Mouse (Mus musculus): ENCODE measurements around the gene Galnt14. TPM values are rescaled to one million over a fixed set of nuclear protein-coding genes. Genes with fewer than 3 reads are reported as not detected.
A peak's percentile ranks its signal among the peaks of the same experiment; 100 is the strongest.

The Galnt14 gene
- total RNA-seq, 1 experiment from 2014 or later = not detected

DNA sequence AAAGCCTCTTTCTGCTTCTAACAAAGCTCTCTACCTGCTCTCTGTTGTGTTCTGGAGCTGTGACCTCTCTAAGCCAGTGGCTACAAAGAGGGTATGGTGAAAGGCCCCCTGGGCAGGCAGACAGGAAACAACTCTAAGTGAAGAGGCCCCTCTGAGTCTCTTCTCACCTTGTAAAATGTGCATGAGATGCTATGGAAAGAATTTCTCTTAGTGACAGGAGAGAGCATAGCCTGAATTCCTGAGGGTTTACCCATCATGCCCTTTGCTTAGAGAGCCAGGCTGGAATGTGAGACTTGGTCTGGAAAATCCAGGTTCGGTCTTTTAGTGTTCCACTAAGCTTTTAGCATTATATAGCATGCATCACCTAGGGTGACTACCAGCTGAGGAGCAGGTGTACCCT lies 136.1 kb downstream of the Galnt14 start:
- no peak for ATAC-seq (replicated peaks; ENCODE audit: low read depth, poor library complexity, severe bottlenecking)

- ATAC-seq (replicated peaks; ENCODE audit: low read depth, poor library complexity, severe bottlenecking) = peak; percentile 66
Measured at GRCm38 (mm10) chr17:73572881-73573280, 137.4 kb downstream of the Galnt14 start.

DNA sequence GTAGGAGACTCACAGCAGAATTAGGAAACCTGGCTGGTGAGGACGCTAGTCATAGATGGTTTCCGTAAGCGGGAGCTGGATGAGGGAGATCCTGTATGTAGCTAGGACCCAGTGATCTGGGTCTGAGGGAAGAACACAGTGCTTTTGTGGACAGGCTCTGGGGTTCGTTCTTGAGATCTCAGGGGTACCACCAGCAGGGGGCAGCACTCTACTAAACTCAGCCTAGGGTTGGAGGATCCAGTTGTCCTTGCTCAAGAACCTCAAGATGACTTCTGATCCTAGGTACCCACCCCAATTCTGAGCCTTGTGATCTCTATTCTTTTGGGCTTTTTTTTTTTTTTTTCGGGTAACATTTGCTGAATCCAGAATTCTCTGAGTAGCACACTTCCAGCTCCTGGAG lies 137.8 kb downstream of the Galnt14 start:
- ATAC-seq (replicated peaks; ENCODE audit: low read depth, poor library complexity, severe bottlenecking) = peak; percentile 83

GRCm38 (mm10) chr17:73571961-73572360 lies 138.3 kb downstream of the Galnt14 start:
- no peak for ATAC-seq (replicated peaks; ENCODE audit: low read depth, poor library complexity, severe bottlenecking)

DNA sequence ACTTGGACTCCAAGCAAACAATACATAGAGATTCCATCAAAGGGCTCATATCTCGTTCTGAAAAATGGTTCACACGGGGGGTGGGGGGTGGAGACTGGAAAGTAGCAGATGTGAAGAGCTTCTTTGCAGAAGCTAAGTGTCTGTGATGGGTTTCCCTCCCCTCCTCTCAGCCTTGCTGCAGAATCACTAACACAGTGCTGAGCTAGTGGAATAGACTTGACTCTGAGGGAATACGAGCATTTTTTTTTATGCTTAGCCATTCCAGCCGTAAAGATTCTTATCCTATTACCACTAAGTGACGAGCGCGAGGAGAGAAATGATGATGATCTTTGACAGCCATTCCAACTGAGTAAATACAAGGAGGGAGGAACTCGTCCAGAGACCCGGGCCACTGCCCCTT lies 142.0 kb downstream of the Galnt14 start:
- ATAC-seq (replicated peaks; ENCODE audit: low read depth, poor library complexity, severe bottlenecking) = no peak

GRCm38 (mm10) chr17:73561149-73561548 lies 149.1 kb downstream of the Galnt14 start:
- ATAC-seq (replicated peaks; ENCODE audit: low read depth, poor library complexity, severe bottlenecking) = no peak

DNA sequence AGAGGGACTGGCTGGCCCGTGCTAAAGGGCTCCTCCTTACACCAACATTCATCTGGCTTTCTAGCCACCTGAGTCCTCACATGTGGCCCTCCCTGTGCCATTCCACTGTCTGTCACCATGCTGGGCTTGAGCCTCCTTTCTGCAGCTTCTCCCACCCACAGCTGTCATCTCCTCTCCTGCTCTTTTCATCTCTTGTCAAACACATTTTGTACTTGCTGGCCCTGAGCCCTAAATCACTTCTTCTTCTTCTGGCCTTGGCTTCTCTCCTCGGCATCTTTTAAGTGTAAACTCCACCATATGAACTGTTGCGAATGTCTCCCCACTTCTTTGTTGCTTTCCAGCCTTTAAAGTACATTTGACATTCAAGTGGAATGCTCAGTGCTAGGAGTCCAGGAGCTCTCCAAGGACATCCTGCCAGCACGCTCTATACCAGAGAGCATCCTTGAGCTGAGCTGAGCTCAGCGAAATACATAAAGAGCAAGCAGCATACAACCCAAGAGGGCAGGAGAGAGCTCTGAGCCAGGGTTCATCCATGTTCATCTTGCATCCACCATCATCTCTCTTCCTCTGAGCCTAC lies 150.0 kb downstream of the Galnt14 start:
- no peak for ATAC-seq (replicated peaks; ENCODE audit: low read depth, poor library complexity, severe bottlenecking)

- ATAC-seq (replicated peaks; ENCODE audit: low read depth, poor library complexity, severe bottlenecking) = no peak
Measured at GRCm38 (mm10) chr17:73559498-73559897, 150.8 kb downstream of the Galnt14 start.

- no peak for ATAC-seq (replicated peaks; ENCODE audit: low read depth, poor library complexity, severe bottlenecking)
Measured at GRCm38 (mm10) chr17:73557101-73557500, 153.2 kb downstream of the Galnt14 start.

DNA sequence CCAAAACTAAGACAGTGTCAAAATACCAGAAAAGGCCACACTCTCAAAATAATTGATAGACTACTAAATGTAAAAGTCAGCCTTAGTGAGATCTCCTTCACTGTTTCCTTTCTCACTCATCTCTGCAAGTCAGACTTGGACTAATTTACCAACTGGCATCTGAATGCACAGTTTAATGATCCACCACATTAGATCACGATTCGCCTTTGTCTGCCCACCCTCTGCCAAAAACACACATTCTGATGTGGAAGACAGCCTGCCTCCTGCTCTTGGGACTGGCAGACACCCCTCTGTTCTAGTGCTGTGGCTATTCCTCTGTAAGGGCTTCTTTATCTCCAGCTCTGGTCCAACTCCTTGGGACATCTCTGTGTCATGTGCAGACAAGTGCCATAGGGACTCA lies 153.8 kb downstream of the Galnt14 start:
- ATAC-seq (replicated peaks; ENCODE audit: low read depth, poor library complexity, severe bottlenecking) = no peak

DNA sequence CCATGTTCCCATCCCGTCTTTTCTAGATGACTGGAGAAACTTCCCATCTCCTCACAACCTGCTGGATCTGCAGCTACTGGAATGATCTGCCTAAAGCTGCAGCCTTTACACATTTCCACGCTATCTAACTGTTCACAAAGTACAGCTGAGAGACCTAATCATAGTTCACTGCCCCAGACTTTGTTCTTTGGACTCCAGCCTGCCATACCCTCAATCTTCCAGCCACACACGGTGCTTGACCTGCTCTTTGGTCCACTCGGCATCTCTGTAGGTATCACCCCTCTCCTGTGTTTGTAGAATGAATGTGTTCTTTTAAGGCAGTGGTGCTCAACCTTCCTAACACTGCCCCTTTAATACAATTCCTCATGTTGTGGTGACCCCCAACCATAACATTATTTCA lies 155.6 kb downstream of the Galnt14 start:
- ATAC-seq (replicated peaks; ENCODE audit: low read depth, poor library complexity, severe bottlenecking) = no peak

DNA sequence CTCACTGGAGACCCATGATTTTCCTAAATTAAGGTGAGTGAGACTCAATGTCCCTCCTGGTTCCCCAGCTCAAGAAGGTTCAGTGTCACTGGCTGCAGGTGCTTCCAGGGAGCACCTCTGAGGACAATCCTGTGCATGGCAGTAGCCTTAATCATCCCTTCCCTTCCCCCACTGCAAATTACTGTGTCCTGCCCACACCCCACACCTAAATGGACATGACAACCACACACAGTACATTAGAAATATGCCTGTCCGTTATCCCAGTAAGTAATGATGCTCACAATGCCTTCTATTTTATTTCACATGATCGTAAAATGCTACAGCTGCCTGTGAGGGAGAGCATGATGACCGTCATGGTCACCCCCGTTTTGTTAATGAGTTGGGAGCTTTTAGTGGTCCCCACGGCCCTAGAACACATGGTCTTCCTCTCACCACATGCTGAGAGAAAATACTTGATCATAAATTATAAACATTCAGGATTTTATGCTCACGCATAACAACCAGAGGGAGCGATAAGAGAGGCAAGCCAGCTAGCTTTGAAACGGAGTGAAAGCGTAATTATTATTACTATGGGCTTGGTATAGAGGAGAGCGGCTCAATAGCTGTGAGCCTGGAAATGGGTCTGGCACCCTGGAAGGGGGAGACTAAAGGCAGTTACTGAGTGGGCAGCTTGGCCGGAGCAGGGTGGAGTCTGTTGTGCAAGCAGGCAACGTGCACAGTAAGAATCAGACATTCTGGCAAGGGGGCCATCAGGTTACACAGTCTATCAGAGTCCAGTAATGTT lies 161.3 kb downstream of the Galnt14 start:
- ATAC-seq (replicated peaks; ENCODE audit: low read depth, poor library complexity, severe bottlenecking) = no peak

DNA sequence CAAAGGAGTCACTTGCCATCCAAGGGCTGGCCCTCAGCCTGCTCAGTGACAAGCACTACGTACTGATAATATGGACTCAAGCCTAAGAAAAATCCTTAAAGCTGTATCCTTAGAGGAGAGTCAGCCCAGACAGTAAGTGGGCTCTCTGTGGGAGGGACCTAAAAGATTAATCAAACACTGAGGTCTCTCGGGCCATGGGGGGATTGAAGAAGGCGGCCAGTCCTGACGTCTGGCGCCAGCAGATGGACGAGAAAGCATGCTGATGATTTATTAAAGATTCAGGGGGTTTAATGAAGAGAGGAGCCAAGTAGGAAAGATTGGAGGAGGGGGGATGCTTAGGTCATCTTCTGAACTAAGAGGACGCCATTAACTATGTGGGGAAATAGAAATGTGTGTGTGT lies 162.1 kb downstream of the Galnt14 start:
- ATAC-seq (replicated peaks; ENCODE audit: low read depth, poor library complexity, severe bottlenecking) = no peak

DNA sequence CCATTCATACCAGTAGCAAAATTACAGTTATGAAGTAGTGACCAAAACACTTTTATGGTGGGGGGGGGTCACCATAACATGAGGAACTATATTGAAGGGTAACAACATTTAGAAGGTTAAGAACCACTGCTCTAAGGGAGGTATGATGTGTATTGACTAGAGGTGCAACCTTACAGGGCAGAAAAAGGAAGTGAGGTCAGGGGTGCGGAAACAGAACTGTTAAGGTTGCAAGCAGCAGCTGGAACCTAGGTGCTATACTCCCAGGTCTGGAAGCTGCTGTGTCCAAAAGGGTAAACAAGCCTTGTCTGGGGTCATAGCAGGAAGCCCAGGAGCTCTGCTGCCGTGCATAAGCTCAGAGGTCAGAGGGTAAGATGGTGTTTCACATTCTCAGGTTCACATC lies 162.8 kb downstream of the Galnt14 start:
- ATAC-seq (replicated peaks; ENCODE audit: low read depth, poor library complexity, severe bottlenecking) = no peak

DNA sequence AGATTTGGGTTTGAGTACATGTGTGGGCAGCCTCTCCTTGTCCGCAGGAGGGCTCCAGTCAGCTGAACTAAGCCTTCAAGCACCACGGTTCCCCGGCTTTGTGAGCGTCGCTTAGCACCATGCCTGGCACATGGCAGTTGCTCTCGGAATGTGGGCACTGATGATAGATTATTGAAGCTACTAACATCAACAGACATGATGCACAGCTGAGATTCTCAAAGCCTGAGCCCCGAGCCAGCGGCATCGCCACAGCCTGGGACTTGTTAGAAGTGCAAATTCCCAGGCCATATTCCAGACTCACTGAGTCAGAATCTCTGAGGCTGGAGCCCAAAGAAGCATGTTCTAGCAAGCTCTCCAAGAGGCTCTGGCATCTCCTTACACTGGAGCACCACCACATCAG lies 168.3 kb downstream of the Galnt14 start:
- ATAC-seq (replicated peaks; ENCODE audit: low read depth, poor library complexity, severe bottlenecking) = no peak

DNA sequence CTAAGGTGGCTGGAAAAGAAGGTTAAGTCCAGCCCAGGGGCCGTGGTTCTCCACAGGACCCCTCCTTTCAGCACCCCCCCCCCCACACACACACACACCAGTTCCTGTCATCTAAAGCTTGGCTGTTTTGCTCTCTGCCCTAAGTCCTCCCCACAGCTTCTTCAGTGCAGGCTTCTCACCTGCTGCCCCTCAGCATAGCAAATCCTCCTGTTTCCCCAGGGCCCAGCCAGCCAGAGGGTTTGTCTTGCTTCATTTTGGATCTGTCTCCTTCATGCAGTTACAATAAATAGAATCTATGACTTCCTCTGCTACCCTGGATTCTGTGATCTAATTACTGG lies 169.1 kb downstream of the Galnt14 start:
- no peak for ATAC-seq (replicated peaks; ENCODE audit: low read depth, poor library complexity, severe bottlenecking)

- no peak for ATAC-seq (replicated peaks; ENCODE audit: low read depth, poor library complexity, severe bottlenecking)
Measured at GRCm38 (mm10) chr17:73540409-73541232, 169.6 kb downstream of the Galnt14 start.

- ATAC-seq (replicated peaks; ENCODE audit: low read depth, poor library complexity, severe bottlenecking) = peak; percentile 82
Measured at GRCm38 (mm10) chr17:73531896-73532295, 178.4 kb downstream of the Galnt14 start.

DNA sequence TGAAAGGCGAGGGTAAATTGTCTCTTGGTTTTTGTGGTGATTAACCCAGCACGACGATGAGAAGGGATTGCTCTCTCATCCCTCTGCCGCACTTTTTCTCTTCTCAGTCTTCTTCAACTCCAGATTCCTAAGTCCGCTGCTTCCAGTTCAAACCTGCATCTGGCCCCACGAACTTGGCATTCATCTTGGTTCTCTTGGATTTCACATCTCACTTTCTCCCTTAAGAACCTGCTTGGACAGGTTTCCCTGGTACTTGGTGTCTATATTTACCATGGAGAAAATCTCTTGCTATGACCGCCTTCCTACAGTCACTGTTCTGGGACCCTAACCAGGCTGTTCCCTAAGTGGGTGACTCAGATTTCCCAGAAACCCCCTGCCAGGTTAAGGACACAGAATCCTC lies 188.1 kb downstream of the Galnt14 start:
- no peak for ATAC-seq (replicated peaks; ENCODE audit: low read depth, poor library complexity, severe bottlenecking)

- no peak for ATAC-seq (replicated peaks; ENCODE audit: low read depth, poor library complexity, severe bottlenecking)
Measured at GRCm38 (mm10) chr17:73519350-73519749, 190.9 kb downstream of the Galnt14 start.

DNA sequence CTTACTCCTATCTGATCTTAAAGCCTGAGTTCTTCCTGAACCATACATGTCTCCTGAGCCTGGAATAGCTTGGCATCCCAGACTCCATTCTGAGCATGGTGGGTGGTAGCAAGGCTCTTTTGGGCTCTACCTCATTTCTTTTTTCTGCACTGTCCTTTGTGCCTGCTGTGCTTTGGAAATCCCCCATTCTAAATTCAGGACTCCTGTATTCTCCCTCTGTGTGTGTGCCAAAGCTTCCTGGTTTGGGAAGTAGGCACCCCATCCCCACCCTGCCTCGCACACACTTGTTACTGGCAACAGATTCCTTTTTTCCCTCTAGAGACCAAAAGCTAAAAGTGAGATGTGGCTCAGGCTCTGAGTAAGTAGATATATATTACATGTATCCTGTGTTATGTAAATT lies 191.9 kb downstream of the Galnt14 start:
- ATAC-seq (replicated peaks; ENCODE audit: low read depth, poor library complexity, severe bottlenecking) = no peak

All from common myeloid progenitor, adult 5-6 weeks (primary cell).